Mouse (Mus musculus) hindbrain, embryonic 13.5 days (tissue): ENCODE measurements around the gene Aamdc. TPM values are rescaled to one million over a fixed set of nuclear protein-coding genes. Genes with fewer than 3 reads are reported as not detected.

Experiments
- polyA plus RNA-seq: library from polyadenylated mRNA; unstranded; fragments of >200 nt; fragmentation: Nextera tagmentation; extraction: Ambion mirVana; gene quantifications from 2 replicates; pipeline ENCODE4 v1.2.1, GENCODE M21; 2015

Gene Aamdc
- polyA plus RNA-seq, 1 experiment from 2014 or later: 51.0 TPM

Other genes with a start within 250 kb of the Aamdc start
- gene Usp35, start 247.5 kb downstream of the Aamdc start, polyA plus RNA-seq: 3.2 and 3.6 TPM in 2 replicates
- gene Kctd21, start 247.2 kb downstream of the Aamdc start, polyA plus RNA-seq: 7.6 and 7.9 TPM in 2 replicates
- 16.5 and 17.4 TPM in 2 replicates for gene Alg8, start 207.9 kb downstream of the Aamdc start, polyA plus RNA-seq
- 445 and 471 TPM in 2 replicates for gene Ndufc2, start 179.5 kb downstream of the Aamdc start, polyA plus RNA-seq
- 1.8 and 2.6 TPM in 2 replicates for gene Thrsp, start 161.8 kb downstream of the Aamdc start, polyA plus RNA-seq
- 1.1 and 1.5 TPM in 2 replicates for gene Kctd14, start 128.2 kb downstream of the Aamdc start, polyA plus RNA-seq
- 50.0 and 50.9 TPM in 2 replicates for gene Ints4, start 98.5 kb downstream of the Aamdc start, polyA plus RNA-seq
- gene Rsf1, start 392 bp upstream of the Aamdc start, polyA plus RNA-seq: 35.4 and 36.2 TPM in 2 replicates
- gene Clns1a, start 117.1 kb upstream of the Aamdc start, polyA plus RNA-seq: 192 and 198 TPM in 2 replicates
- 14.2 and 15.1 TPM in 2 replicates for gene Aqp11, start 158.8 kb upstream of the Aamdc start, polyA plus RNA-seq
- gene Pak1, start 209.0 kb upstream of the Aamdc start, polyA plus RNA-seq: 130 and 132 TPM in 2 replicates